20 mouse cellular contexts compared by ENCODE assay signal in genomic region chr9:82160143-82160542, GRCm38 (mm10).
DNase-seq lines count a peak whose midpoint lies in the region; ATAC-seq and TF ChIP-seq lines count a peak whose summit lies in the region.
"Had no signal": no experiment of that assay in that cellular context is flagged by ENCODE, and none has a peak within 500 bp of the region (broad histone marks: within the 10 kb centered on the region; RNA-seq: fewer than 3 reads in every experiment).

No protein-coding gene starts in this region.

- H3K36me3 ChIP-seq in hindbrain, embryonic 11.5 days (ENCODE audit: control insufficient read depth, insufficient read depth, low read length): no peaks in the 10 kb centered on the region
- no peaks in the 10 kb centered on the region for H3K36me3 ChIP-seq in hindbrain, embryonic 14.5 days (replicated peaks; ENCODE audit: control insufficient read depth, insufficient read depth)
- H3K36me3 ChIP-seq in CH12.LX (replicated peaks in 1 of 2; ENCODE audit: control insufficient read depth in 1 of 2, insufficient read depth in 1 of 2, low read length in 1 of 2): no peaks in the 10 kb centered on the region
- H3K36me3 ChIP-seq in embryonic facial prominence, embryonic 13.5 days: no peaks in the 10 kb centered on the region
- H3K36me3 ChIP-seq: hindbrain, embryonic 12.5 days; midbrain, embryonic 10.5 days had no signal

- 57% methylated on average over 9 of the region's 9 CpGs for WGBS in hindbrain, embryonic 11.5 days
- 58% methylated on average over 9 of the region's 9 CpGs for WGBS in hindbrain, embryonic 14.5 days
- WGBS in embryonic facial prominence, embryonic 13.5 days: 19% methylated on average over 9 of the region's 9 CpGs

- TF ChIP-seq POLR2A in CH12.LX (IDR thresholded peaks at IDR 0.05; ENCODE audit: low read depth, low read length): no peak

- H3K4me1 ChIP-seq in hindbrain, embryonic 11.5 days (replicated peaks; ENCODE audit: control insufficient read depth, insufficient read depth, low read length): no peaks in the 10 kb centered on the region
- no peaks in the 10 kb centered on the region for H3K4me1 ChIP-seq in hindbrain, embryonic 14.5 days (replicated peaks; ENCODE audit: control insufficient read depth, insufficient read depth, low read length)
- no peaks in the 10 kb centered on the region for H3K4me1 ChIP-seq in CH12.LX (ENCODE audit: control insufficient read depth in 1 of 2, insufficient read depth in 2 of 2)
- no peaks in the 10 kb centered on the region for H3K4me1 ChIP-seq in embryonic facial prominence, embryonic 13.5 days
- H3K4me1 ChIP-seq: hindbrain, embryonic 12.5 days; midbrain, embryonic 10.5 days had no signal

- DNase-seq in hindbrain, embryonic 11.5 days (ENCODE audit: low spot score): peak; percentile 5
- DNase-seq in hindbrain, embryonic 14.5 days (ENCODE audit: low spot score): no peak
- no peak for DNase-seq in CH12.LX (ENCODE audit: extremely low read depth)
- peak; percentile 1 for DNase-seq in R1 (ENCODE audit: low read depth, low spot score)
- no peak for DNase-seq in layer of hippocampus, postnatal 14 days (ENCODE audit: low spot score in 2 of 2)
- no peak for DNase-seq in lung, postnatal 10 days
- DNase-seq: adrenal gland, postnatal 14 days; cerebellum, adult 11-12 months; cerebellum, postnatal 14 days; liver; liver, postnatal 0 days; right cerebral cortex, postnatal 25 days; thymus, postnatal 25 days had no signal

- H3K4me2 ChIP-seq in hindbrain, embryonic 11.5 days (replicated peaks; ENCODE audit: low read depth, low read length): no peak overlapping the region
- no peak overlapping the region for H3K4me2 ChIP-seq in hindbrain, embryonic 14.5 days (replicated peaks)
- H3K4me2 ChIP-seq in CH12.LX (ENCODE audit: insufficient read depth, low read depth, poor library complexity, severe bottlenecking): 0 out of 2 replicates have a peak overlapping the region, but pooled peaks have one; percentile 2
- peak overlapping the region; percentile 50 for H3K4me2 ChIP-seq in embryonic facial prominence, embryonic 13.5 days
- H3K4me2 ChIP-seq: heart, embryonic 11.5 days; hindbrain, embryonic 12.5 days had no signal

- H3K27ac ChIP-seq in hindbrain, embryonic 11.5 days (ENCODE audit: low read depth, low read length): no peak overlapping the region
- H3K27ac ChIP-seq in hindbrain, embryonic 14.5 days: no peak overlapping the region
- H3K27ac ChIP-seq in CH12.LX (ENCODE audit: insufficient read depth, low read depth): no peak overlapping the region
- H3K27ac ChIP-seq in embryonic facial prominence, embryonic 13.5 days: peak overlapping the region; percentile 16; the same call in 1 of the 2 replicates
- H3K27ac ChIP-seq: hindbrain, embryonic 12.5 days; macrophage; midbrain, embryonic 10.5 days had no signal

- TF ChIP-seq RAD21 in CH12.LX (IDR thresholded peaks at IDR 0.05; ENCODE audit: low read depth, low read length): no peak

- in situ Hi-C loops in CH12.LX (cut with MboI; ENCODE audit: low pct_ligation_motif_present, low pct_unique_long_range_greater_than_20kb, low sequenced_read_pairs): no loop called here

- H3K9ac ChIP-seq in hindbrain, embryonic 11.5 days (ENCODE audit: low read depth, low read length): no peak overlapping the region
- H3K9ac ChIP-seq in hindbrain, embryonic 14.5 days: no peak overlapping the region
- H3K9ac ChIP-seq in CH12.LX (ENCODE audit: insufficient read depth, low read depth): no peak overlapping the region
- no peak overlapping the region for H3K9ac ChIP-seq in embryonic facial prominence, embryonic 13.5 days
- H3K9ac ChIP-seq: hindbrain, embryonic 12.5 days; liver, postnatal 0 days had no signal

- no peak for ATAC-seq in hindbrain, embryonic 11.5 days (ENCODE audit: low FRiP score)
- ATAC-seq in hindbrain, embryonic 14.5 days (ENCODE audit: low FRiP score): no peak
- no peak for ATAC-seq in embryonic facial prominence, embryonic 13.5 days (ENCODE audit: insufficient number of reproducible peaks, insufficient read depth, low FRiP score, low TSS enrichment, low read depth)
- ATAC-seq: activated CD4-positive, CD25-positive, alpha-beta regulatory T cell, adult 4 months; liver, postnatal 0 days; Patski had no signal

- TF ChIP-seq EP300 in CH12.LX (IDR thresholded peaks at IDR 0.05; ENCODE audit: low read length): no peak

- H3K27me3 ChIP-seq in hindbrain, embryonic 11.5 days (ENCODE audit: control insufficient read depth, insufficient read depth, low read length): no peaks in the 10 kb centered on the region
- no peaks in the 10 kb centered on the region for H3K27me3 ChIP-seq in hindbrain, embryonic 14.5 days (ENCODE audit: control insufficient read depth, insufficient read depth, low read length)
- no peaks in the 10 kb centered on the region for H3K27me3 ChIP-seq in CH12.LX (replicated peaks)
- no peaks in the 10 kb centered on the region for H3K27me3 ChIP-seq in embryonic facial prominence, embryonic 13.5 days
- H3K27me3 ChIP-seq: hindbrain, embryonic 12.5 days; Patski had no signal

- no peaks in the 10 kb centered on the region for H3K79me2 ChIP-seq in CH12.LX (replicated peaks; ENCODE audit: control insufficient read depth, extremely low read depth, insufficient read depth, poor library complexity, severe bottlenecking)

- no peak overlapping the region for H3K4me3 ChIP-seq in hindbrain, embryonic 11.5 days (ENCODE audit: low read depth, low read length)
- no peak overlapping the region for H3K4me3 ChIP-seq in hindbrain, embryonic 14.5 days (replicated peaks; ENCODE audit: low read length)
- H3K4me3 ChIP-seq in CH12.LX (replicated peaks in 1 of 3; ENCODE audit: low read depth in 2 of 3, low read length in 2 of 3, poor library complexity in 1 of 3): no peak overlapping the region
- peak overlapping the region; percentile 26 for H3K4me3 ChIP-seq in embryonic facial prominence, embryonic 13.5 days
- H3K4me3 ChIP-seq: hindbrain, embryonic 12.5 days; midbrain, embryonic 10.5 days had no signal

- dilution Hi-C loops in CH12.LX (cut with MboI; ENCODE audit: extremely low pct_ligation_motif_present, extremely low pct_unique_long_range_greater_than_20kb, low sequenced_read_pairs): no loop called here

- no peak for TF ChIP-seq CTCF in CH12.LX (conservative IDR thresholded peaks at IDR 0.05 in 1 of 2, IDR thresholded peaks at IDR 0.05 in 1 of 2; ENCODE audit: low read depth in 2 of 2, low read length in 2 of 2)

- no peaks in the 10 kb centered on the region for H3K9me3 ChIP-seq in hindbrain, embryonic 11.5 days (ENCODE audit: control insufficient read depth, low read length)
- H3K9me3 ChIP-seq in hindbrain, embryonic 14.5 days (ENCODE audit: control insufficient read depth, low read length): no peaks in the 10 kb centered on the region
- H3K9me3 ChIP-seq in CH12.LX (replicated peaks; ENCODE audit: low read length): no peaks in the 10 kb centered on the region
- H3K9me3 ChIP-seq in embryonic facial prominence, embryonic 13.5 days: no peaks in the 10 kb centered on the region
- H3K9me3 ChIP-seq: hindbrain, embryonic 12.5 days; midbrain, embryonic 10.5 days had no signal

TF ChIP-seq in CH12.LX, 34 proteins besides CTCF, POLR2A, EP300 and RAD21:
- no peak for TF ChIP-seq POLR2AphosphoS2 (IDR thresholded peaks at IDR 0.05; ENCODE audit: low read depth, low read length)
- TF ChIP-seq TCF12 (IDR thresholded peaks at IDR 0.05; ENCODE audit: low read depth, low read length): no peak
- TF ChIP-seq MYC (IDR thresholded peaks at IDR 0.05; ENCODE audit: low read depth, low read length): no peak
- TF ChIP-seq MAZ (IDR thresholded peaks at IDR 0.05; ENCODE audit: low read depth, low read length): no peak
- 0 out of 2 replicates have a peak, but pooled peaks have one; percentile 24 for TF ChIP-seq NRF1 (IDR thresholded peaks at IDR 0.05; ENCODE audit: low read depth, low read length)
- TF ChIP-seq CHD2 (IDR thresholded peaks at IDR 0.05; ENCODE audit: low read length): no peak
- TF ChIP-seq ZKSCAN1 (IDR thresholded peaks at IDR 0.05; ENCODE audit: borderline replicate concordance, low read depth, low read length): no peak
- TF ChIP-seq UBTF (IDR thresholded peaks at IDR 0.05; ENCODE audit: low read depth, low read length): no peak
- TF ChIP-seq E2F4 (IDR thresholded peaks at IDR 0.05; ENCODE audit: insufficient replicate concordance, low read depth, low read length): no peak
TF ChIP-seq in CH12.LX: peak in this region for 1.

Comparison
In these comparisons a context has a peak if more than half of its experiments do, and no peak if none do; other contexts are left out.
1. DNase-seq: peak in hindbrain, embryonic 11.5 days (single experiment) and R1 (single experiment); none in hindbrain, embryonic 14.5 days (single experiment), CH12.LX (single experiment), layer of hippocampus, postnatal 14 days (0 of 2) and lung, postnatal 10 days (single experiment).
2. H3K4me2 ChIP-seq: peak in CH12.LX (single experiment) and embryonic facial prominence, embryonic 13.5 days (single experiment); none in hindbrain, embryonic 11.5 days (single experiment) and hindbrain, embryonic 14.5 days (single experiment).